Mouse (Mus musculus): ENCODE results near the gene Atp5g2. TPM values are rescaled to one million over a fixed set of nuclear protein-coding genes. Genes with fewer than 3 reads are reported as not detected.

Atp5g2 gene
- polyA plus RNA-seq (2016; fragmentation: Nextera tagmentation; extraction: Ambion mirVana), result 61.0 and 68.1 TPM in 2 replicates

- Histone ChIP-seq H3K4me1 (peaks cover 22% of the 10 kb centered on the region), H3K4me3 (peak within 1 kb of the TSS; percentile 46), H3K4me2 (replicated peaks) (peak within 1 kb of the TSS; percentile 65), H3K9ac (peak within 1 kb of the TSS; percentile 79), H3K27ac (peak within 1 kb of the TSS; percentile 100), H3K9me3 (no peaks in the 10 kb centered on the region), H3K27me3 (no peaks in the 10 kb centered on the region), H3K36me3 (peaks cover 5% of the 10 kb centered on the region)
- ATAC-seq (ENCODE audit: insufficient number of reproducible peaks, insufficient read depth, low FRiP score, low TSS enrichment), result no peak
- WGBS, result 2% methylated on average over 37 of the region's 37 CpGs
These were observed at the start of gene Atp5g2 for GRCm38 (mm10) chr15:102672215-102673071. Gene Atp5g2 (minus strand): TSS chr15:102672352.

DNA sequence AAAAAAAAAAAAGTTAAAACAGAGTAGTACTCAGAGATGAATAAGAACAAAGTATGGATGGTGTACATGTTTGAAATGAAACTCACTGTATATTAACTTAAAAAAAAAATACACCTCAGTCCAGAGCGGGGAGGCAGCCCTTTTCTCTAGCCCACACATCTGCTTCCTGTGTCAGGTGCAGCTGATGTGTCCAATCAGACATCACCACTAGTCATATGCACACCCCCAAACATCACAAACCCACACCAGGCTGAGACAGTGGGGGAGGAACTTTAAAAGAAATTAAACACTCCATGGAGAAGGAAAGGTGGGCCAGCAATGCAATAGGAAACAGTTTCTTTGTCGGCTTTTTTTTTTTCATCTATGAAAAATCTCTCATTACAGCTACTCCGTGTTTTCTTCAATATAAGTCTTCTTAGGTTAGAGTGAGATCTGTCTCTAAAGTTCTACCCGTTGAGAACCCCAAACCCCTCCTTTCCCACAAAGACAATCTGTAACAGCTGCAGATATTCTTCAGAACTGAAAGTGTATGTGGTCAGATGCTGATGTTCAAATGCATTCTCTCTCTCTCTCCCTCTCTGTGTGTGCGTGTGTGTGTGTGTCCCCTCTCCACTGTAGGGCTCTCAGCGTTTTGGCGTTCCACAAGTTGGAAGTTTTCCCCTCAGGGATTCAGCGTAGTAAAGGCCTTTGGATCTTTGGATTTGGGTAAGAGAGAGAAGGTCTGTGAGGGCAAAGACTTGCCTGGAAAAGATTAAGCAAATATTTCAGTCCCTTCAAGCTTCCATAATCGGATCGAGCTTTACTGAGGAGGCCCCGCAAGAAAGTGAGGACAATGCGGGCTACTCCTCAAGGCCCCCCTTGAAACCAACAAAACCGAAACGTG, 49.1 kb upstream of the Atp5g2 start:
- H3K4me2 ChIP-seq (replicated peaks), result peak overlapping the region; percentile 63
- H3K27ac ChIP-seq, result peak overlapping the region; percentile 54; the same call in 1 of the 2 replicates
- H3K9ac ChIP-seq, result peak overlapping the region; percentile 56
- 16% methylated on average over 14 of the region's 14 CpGs for WGBS
- H3K27me3 ChIP-seq, result no peaks in the 10 kb centered on the region
- 0 out of 2 replicates have a peak, but pooled peaks have one; percentile 10 for ATAC-seq (ENCODE audit: insufficient number of reproducible peaks, insufficient read depth, low FRiP score, low TSS enrichment)
- peaks cover 20% of the 10 kb centered on the region for H3K36me3 ChIP-seq
- no peaks in the 10 kb centered on the region for H3K9me3 ChIP-seq
- peak overlapping the region; percentile 69 for H3K4me3 ChIP-seq
- peaks cover 18% of the 10 kb centered on the region for H3K4me1 ChIP-seq

- no peaks in the 10 kb centered on the region for H3K9me3 ChIP-seq
- peak; percentile 66 for ATAC-seq (ENCODE audit: insufficient number of reproducible peaks, insufficient read depth, low FRiP score, low TSS enrichment)
- H3K4me3 ChIP-seq, result no peak overlapping the region
- no peak overlapping the region for H3K4me2 ChIP-seq (replicated peaks)
- H3K9ac ChIP-seq, result 0 out of 2 replicates have a peak overlapping the region, but pooled peaks have one; percentile 15
- H3K27me3 ChIP-seq, result no peaks in the 10 kb centered on the region
- peaks cover 15% of the 10 kb centered on the region for H3K4me1 ChIP-seq
- H3K27ac ChIP-seq, result 0 out of 2 replicates have a peak overlapping the region, but pooled peaks have one; percentile 37
- peaks cover 65% of the 10 kb centered on the region for H3K36me3 ChIP-seq
- 60% methylated on average over 12 of the region's 12 CpGs for WGBS
These were observed 44.0 kb upstream of the Atp5g2 start for GRCm38 (mm10) chr15:102716132-102716531.

DNA sequence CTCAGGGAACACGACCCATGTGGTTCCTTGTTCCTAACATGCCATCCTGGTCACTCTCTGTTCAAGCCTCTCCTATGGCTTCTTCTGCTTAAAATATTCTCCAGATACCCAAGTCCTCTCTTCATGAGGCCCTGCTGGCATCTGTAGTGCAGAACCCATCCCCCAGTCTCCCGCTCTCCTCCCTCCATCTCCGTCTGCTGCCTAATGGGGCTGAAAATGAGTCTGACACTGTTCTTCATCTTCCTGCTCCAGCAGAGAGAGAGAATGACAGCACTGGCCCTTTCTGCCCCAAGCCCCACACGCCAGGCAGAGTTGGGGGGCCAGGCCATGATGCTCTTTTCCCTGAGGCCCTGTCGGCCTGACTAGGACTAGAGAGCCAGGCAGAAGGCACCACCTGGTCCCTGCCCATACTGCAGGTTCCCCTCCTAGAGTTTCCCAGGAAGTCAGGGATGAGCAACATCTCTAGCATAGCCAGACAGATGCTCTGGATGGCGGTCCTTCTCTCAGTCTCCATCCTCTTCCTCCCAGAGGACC, 35.7 kb upstream of the Atp5g2 start:
- 64% methylated on average over 6 of the region's 6 CpGs for WGBS
- Histone ChIP-seq H3K27me3 (no peaks in the 10 kb centered on the region), H3K4me1 (no peaks in the 10 kb centered on the region), H3K36me3 (peaks cover 59% of the 10 kb centered on the region), H3K4me2 (replicated peaks) (no peak overlapping the region), H3K9me3 (no peaks in the 10 kb centered on the region), H3K27ac (no peak overlapping the region), H3K9ac (no peak overlapping the region), H3K4me3 (no peak overlapping the region)
- ATAC-seq (ENCODE audit: insufficient number of reproducible peaks, insufficient read depth, low FRiP score, low TSS enrichment), result no peak

DNA sequence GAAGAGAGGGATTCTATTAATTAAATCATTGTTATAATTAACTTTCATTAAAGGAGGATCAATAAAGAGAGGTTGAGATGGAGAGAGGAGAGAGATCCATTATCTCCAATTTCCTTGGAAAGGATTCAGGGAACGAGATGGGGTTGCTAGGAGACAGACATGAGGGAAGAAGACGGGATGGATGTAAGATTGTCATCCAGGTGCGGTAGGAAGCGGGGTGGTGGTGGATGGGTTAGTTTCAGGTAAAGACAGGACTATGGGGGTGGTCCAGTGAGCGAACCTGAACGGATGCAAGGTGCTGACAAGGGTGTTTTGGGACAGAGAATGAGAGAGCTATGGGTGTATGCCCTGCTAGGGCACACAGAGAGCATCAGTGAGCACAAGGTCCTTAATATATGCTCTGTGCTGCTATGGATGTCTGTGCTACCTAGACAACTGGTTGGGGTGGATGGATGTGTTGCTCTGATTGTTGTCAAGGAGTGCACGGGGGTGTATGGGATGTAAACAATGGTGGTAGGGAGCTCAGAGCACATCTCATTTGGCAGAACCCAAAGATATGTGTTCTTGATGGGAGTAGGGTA, 33.9 kb upstream of the Atp5g2 start:
- no peaks in the 10 kb centered on the region for H3K9me3 ChIP-seq
- ATAC-seq (ENCODE audit: insufficient number of reproducible peaks, insufficient read depth, low FRiP score, low TSS enrichment), result no peak
- 85% methylated on average over 7 of the region's 7 CpGs for WGBS
- no peaks in the 10 kb centered on the region; the same call in 1 of the 2 replicates for H3K27me3 ChIP-seq
- no peak overlapping the region for H3K27ac ChIP-seq
- H3K4me1 ChIP-seq, result no peaks in the 10 kb centered on the region
- no peak overlapping the region for H3K9ac ChIP-seq
- no peak overlapping the region for H3K4me2 ChIP-seq (replicated peaks)
- no peak overlapping the region for H3K4me3 ChIP-seq
- H3K36me3 ChIP-seq, result peaks cover 43% of the 10 kb centered on the region

- Histone ChIP-seq H3K9me3 (no peaks in the 10 kb centered on the region), H3K4me3 (no peak overlapping the region), H3K36me3 (peaks cover 37% of the 10 kb centered on the region), H3K4me2 (replicated peaks) (no peak overlapping the region), H3K9ac (no peak overlapping the region), H3K4me1 (no peaks in the 10 kb centered on the region), H3K27ac (no peak overlapping the region), H3K27me3 (no peaks in the 10 kb centered on the region; the same call in 1 of the 2 replicates)
- ATAC-seq (ENCODE audit: insufficient number of reproducible peaks, insufficient read depth, low FRiP score, low TSS enrichment), result no peak; the same call in 1 of the 2 replicates
- WGBS, result 45% methylated on average over 9 of the region's 9 CpGs
These were observed 33.2 kb upstream of the Atp5g2 start for GRCm38 (mm10) chr15:102705226-102705894.

DNA sequence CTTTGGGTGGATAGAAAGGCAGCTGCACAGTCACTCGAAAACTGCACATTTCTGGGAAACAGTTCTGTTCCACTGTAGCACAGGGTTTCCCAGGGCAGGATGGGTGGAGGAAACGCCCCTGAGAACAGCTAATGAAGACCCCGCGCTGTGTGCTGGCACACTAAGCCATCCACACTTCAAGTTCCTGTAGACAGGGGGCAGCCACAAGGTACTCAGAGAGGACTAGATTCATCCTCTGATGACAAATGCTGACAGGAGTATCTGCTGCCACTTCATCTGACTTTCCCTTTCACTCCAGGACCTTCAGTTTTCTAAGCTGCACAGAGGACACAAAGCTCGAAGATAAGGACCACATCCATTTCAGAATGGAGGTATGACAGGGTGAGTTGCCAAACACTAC, 32.7 kb upstream of the Atp5g2 start:
- H3K9me3 ChIP-seq, result no peaks in the 10 kb centered on the region

GRCm38 (mm10) chr15:102702972-102703371, 30.8 kb upstream of the Atp5g2 start:
- Histone ChIP-seq H3K27ac (no peak overlapping the region), H3K27me3 (peaks cover 18% of the 10 kb centered on the region), H3K4me3 (no peak overlapping the region), H3K9me3 (no peaks in the 10 kb centered on the region), H3K4me1 (no peaks in the 10 kb centered on the region), H3K4me2 (replicated peaks) (no peak overlapping the region), H3K36me3 (peaks cover 13% of the 10 kb centered on the region), H3K9ac (no peak overlapping the region)
- 82% methylated on average over 3 of the region's 3 CpGs for WGBS
- ATAC-seq (ENCODE audit: insufficient number of reproducible peaks, insufficient read depth, low FRiP score, low TSS enrichment), result no peak

More for the DNA sequence above, 32.7 kb upstream of the Atp5g2 start:
- H3K27me3 ChIP-seq, result no peaks in the 10 kb centered on the region; the same call in 1 of the 2 replicates
- H3K4me2 ChIP-seq (replicated peaks), result no peak overlapping the region
- 68% methylated on average over 5 of the region's 5 CpGs for WGBS
- peaks cover 31% of the 10 kb centered on the region for H3K36me3 ChIP-seq
- ATAC-seq (ENCODE audit: insufficient number of reproducible peaks, insufficient read depth, low FRiP score, low TSS enrichment), result no peak
- no peak overlapping the region for H3K9ac ChIP-seq
- no peak overlapping the region for H3K27ac ChIP-seq
- no peak overlapping the region for H3K4me3 ChIP-seq
- no peaks in the 10 kb centered on the region for H3K4me1 ChIP-seq

- 2% methylated on average over 11 of the region's 11 CpGs for WGBS
- Histone ChIP-seq H3K9me3 (no peaks in the 10 kb centered on the region), H3K27me3 (peaks cover 65% of the 10 kb centered on the region), H3K36me3 (no peaks in the 10 kb centered on the region), H3K4me2 (replicated peaks) (no peak overlapping the region), H3K9ac (no peak overlapping the region), H3K27ac (no peak overlapping the region), H3K4me1 (peaks cover 2% of the 10 kb centered on the region; the same call in 1 of the 2 replicates), H3K4me3 (no peak overlapping the region)
- no peak for ATAC-seq (ENCODE audit: insufficient number of reproducible peaks, insufficient read depth, low FRiP score, low TSS enrichment)
These were observed 26.0 kb upstream of the Atp5g2 start for GRCm38 (mm10) chr15:102698193-102698592.

DNA sequence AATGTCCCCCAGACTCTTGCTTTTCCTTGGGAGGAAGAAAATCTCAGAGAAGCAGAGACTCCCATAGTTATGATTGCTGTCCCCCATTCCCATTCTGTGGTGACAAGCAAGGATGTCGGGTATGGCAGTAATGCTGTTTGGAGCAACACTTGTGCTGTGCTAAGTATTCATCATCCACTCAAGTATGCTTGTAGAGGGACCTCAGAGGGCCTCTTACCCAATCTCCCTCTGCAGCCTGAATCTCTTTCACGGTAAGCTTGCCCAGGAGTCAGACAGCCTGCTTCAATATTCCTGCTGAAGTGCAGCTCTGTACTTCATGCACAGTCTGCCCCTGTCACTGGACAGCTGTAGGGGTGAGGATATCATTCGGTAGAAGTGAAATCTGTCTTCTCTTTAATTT, 24.7 kb upstream of the Atp5g2 start:
- peaks cover 74% of the 10 kb centered on the region for H3K27me3 ChIP-seq
- ATAC-seq (ENCODE audit: insufficient number of reproducible peaks, insufficient read depth, low FRiP score, low TSS enrichment), result no peak
- no peaks in the 10 kb centered on the region for H3K9me3 ChIP-seq
- no peak overlapping the region for H3K27ac ChIP-seq
- H3K4me1 ChIP-seq, result peaks cover 6% of the 10 kb centered on the region; the same call in 1 of the 2 replicates
- no peak overlapping the region for H3K9ac ChIP-seq
- H3K36me3 ChIP-seq, result no peaks in the 10 kb centered on the region
- 43% methylated on average over 3 of the region's 3 CpGs for WGBS
- no peak overlapping the region for H3K4me2 ChIP-seq (replicated peaks)
- H3K4me3 ChIP-seq, result no peak overlapping the region
